Mouse (Mus musculus) forebrain, embryonic 16.5 days (tissue): ENCODE data around the gene Bcl2l15. TPM values are rescaled to one million over a fixed set of nuclear protein-coding genes. Genes with fewer than 3 reads are reported as not detected.
A peak's percentile ranks its signal among the peaks of the same experiment; 100 is the strongest.
"Not testable (repeated sequence)": the region's sequence is repeated elsewhere in the genome, so short reads cannot be mapped to it uniquely, and the experiment has no call there.

Experiments used
- ATAC-seq: fragments of 200-750 bp; cut with Nextera tagmentation; 2 replicates; pipeline ENCODE4 v1.8.0; 2017; ENCODE audit warnings: mild to moderate bottlenecking, moderate library complexity
- H3K27ac ChIP-seq: fragments of 300-500 bp; sonication (generic); 2 replicates; pipeline ENCODE4 v1.5.1; 2014; ENCODE audit warnings: low read length, control low read depth
- H3K27me3 ChIP-seq: fragments of 300-500 bp; sonication (generic); replicated peaks from 2 replicates; pipeline ENCODE4 v1.6.1; 2014; ENCODE audit warnings: low read length; ENCODE audit not compliant: control insufficient read depth, insufficient read depth
- H3K36me3 ChIP-seq: fragments of 300-500 bp; sonication (generic); 2 replicates; pipeline ENCODE4 v1.6.1; 2014; ENCODE audit not compliant: control insufficient read depth, insufficient read depth
- H3K4me1 ChIP-seq: fragments of 300-500 bp; sonication (generic); replicated peaks from 2 replicates; pipeline ENCODE4 v1.6.1; 2014; ENCODE audit warnings: low read length; ENCODE audit not compliant: control insufficient read depth, insufficient read depth
- H3K4me2 ChIP-seq: fragments of 300-500 bp; sonication (generic); 2 replicates; pipeline ENCODE4 v1.6.1; 2014; ENCODE audit warnings: mild to moderate bottlenecking, low read length, control low read depth
- H3K4me3 ChIP-seq: fragments of 300-500 bp; sonication (generic); replicated peaks from 2 replicates; pipeline ENCODE4 v1.5.1; 2014; ENCODE audit warnings: mild to moderate bottlenecking, low read length, control low read depth
- H3K9ac ChIP-seq: fragments of 300-500 bp; sonication (generic); replicated peaks from 2 replicates; pipeline ENCODE4 v1.6.1; 2014; ENCODE audit warnings: low read depth, low read length, control low read depth
- H3K9me3 ChIP-seq: fragments of 300-500 bp; sonication (generic); 2 replicates; pipeline ENCODE4 v1.6.1; 2016; ENCODE audit warnings: low read length; ENCODE audit not compliant: control insufficient read depth
- WGBS: fragments of 180-500 bp; shearing (Covaris S2); extraction: QIAGEN DNeasy Blood & Tissue Kit; methylation state at CpG from one replicate; pipeline ENCODE4 v1.1.7; 2014; 5-methylcytosine and 5-hydroxymethylcytosine counted together
- polyA plus RNA-seq: library from polyadenylated mRNA; unstranded; fragments of >200 nt; fragmentation: Nextera tagmentation; extraction: Ambion mirVana; gene quantifications from 2 replicates; pipeline ENCODE4 v1.2.1, GENCODE M21; 2015

The Bcl2l15 gene
- polyA plus RNA-seq = 0.26 and 0.86 TPM in 2 replicates

DNA sequence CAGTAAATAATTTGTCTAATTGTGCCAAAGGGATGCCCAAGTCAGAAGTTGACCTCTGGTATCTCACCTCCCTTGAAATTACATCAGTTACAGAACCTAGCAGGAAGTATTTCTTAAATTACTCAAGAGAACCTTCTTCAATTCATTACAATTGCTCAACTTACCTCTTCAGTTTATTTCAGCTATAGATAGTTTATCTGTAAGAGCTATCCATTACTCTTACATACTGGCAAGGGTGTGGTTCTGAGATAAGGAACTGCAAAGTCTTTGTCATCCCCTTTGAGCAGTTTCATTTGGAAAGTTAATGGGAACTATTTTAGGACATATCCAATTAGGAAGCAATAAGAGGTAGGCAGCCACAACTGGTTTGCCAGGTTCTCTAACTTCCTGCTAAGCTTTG lies at the start of gene Bcl2l15:
TSS of gene Bcl2l15 (plus strand) at position 176 of the 400 bp plus-strand sequence.
- Histone ChIP-seq H3K27me3 (no peaks in the 10 kb centered on the region), H3K4me1 (no peaks in the 10 kb centered on the region), H3K4me2 (no peak within 1 kb of the TSS), H3K9me3 (no peaks in the 10 kb centered on the region), H3K9ac (no peak within 1 kb of the TSS), H3K27ac (no peak within 1 kb of the TSS), H3K36me3 (no peaks in the 10 kb centered on the region), H3K4me3 (no peak within 1 kb of the TSS)
- no peak for ATAC-seq

DNA sequence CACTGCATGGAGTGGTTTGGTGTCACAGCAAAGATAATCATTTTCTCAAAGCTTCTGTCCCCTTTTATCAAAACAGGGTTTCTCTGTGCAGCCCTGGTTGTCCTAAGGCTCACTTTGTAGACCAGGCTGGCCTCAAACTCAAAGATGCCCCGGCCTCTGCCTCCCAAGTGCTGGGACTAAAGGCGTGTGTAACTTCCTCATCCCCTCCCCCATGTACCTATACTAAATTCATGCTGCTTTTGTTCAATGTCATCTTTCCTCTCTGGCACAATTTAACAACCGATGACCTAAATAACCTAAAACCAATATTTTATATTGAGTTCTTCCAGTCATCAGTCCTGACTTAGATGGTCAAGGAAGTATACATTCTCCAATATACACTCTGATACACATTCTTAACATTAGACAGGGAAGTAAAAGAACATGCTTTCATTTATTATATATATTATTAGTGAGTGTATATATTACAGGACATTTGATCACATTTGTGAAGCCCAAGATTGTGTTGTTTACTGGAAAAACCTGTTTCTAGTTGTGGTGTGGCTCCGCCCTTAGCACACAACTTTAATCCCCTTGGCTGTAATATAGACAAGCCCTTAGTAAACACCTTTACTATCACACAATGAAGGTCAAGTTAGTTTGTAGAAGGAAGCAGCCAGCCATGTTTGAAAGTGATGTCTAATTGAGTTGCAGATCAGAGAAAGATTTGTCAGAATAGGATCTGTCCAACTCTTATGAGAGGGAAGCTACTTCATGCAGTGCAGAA lies 49.4 kb upstream of the Bcl2l15 start:
- no peak overlapping the region for H3K27ac ChIP-seq
- no peak overlapping the region for H3K4me2 ChIP-seq
- ATAC-seq = no peak
- peaks cover 3% of the 10 kb centered on the region for H3K4me1 ChIP-seq
- no peak overlapping the region for H3K9ac ChIP-seq
- no peaks in the 10 kb centered on the region for H3K9me3 ChIP-seq
- H3K36me3 ChIP-seq = no peaks in the 10 kb centered on the region
- no peak overlapping the region for H3K4me3 ChIP-seq
- 87% methylated on average over 4 of the region's 4 CpGs for WGBS
- H3K27me3 ChIP-seq = no peaks in the 10 kb centered on the region

DNA sequence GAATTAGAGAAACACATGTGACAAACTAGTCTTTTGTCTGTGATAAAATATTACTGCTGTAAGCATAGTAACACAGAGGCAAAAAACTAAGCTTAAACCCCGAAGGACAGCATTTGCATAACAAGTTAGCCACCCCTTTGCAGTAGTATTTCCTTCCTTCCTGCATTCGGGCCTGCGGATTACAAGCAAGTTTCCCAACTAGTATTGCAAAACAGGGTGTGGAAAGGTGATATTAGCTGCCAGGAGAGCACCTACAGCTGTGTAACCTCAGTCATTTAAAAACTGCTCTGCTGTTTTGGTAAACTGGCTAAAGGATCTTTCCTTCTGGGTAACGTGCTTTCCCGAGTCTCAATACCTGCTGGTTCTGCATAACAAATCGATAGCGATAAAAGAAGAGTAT lies 45.2 kb upstream of the Bcl2l15 start:
- Histone ChIP-seq H3K4me1 (peaks cover 23% of the 10 kb centered on the region), H3K27me3 (no peaks in the 10 kb centered on the region), H3K27ac (no peak overlapping the region), H3K9me3 (no peaks in the 10 kb centered on the region), H3K4me3 (no peak overlapping the region), H3K9ac (no peak overlapping the region), H3K36me3 (no peaks in the 10 kb centered on the region), H3K4me2 (no peak overlapping the region)
- ATAC-seq = no peak
- 67% methylated on average over 7 of the region's 7 CpGs for WGBS

DNA sequence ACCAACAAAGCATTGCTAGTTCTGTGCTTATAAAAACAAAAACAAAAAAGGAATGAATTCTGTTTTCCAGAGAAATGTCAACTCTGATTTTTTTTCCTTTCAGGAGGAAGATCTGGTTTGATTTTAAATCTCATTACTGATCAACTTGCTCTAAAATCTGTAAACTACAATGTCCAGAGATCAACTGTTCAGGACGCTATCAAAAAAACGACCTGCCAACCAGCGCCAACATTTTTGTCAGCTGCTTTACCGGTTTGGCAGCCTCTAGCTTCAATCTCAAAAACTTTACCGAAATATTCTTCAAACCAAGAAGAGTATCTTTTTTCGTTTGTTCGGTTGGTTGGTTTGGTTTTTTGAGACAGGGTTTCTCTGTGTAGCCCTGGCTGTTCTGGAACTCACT lies 43.3 kb upstream of the Bcl2l15 start:
- Histone ChIP-seq H3K27ac (no peak overlapping the region), H3K4me1 (peaks cover 23% of the 10 kb centered on the region), H3K9me3 (no peaks in the 10 kb centered on the region), H3K4me3 (no peak overlapping the region), H3K36me3 (no peaks in the 10 kb centered on the region), H3K4me2 (peak overlapping the region; percentile 95; the same call in 1 of the 2 replicates), H3K9ac (no peak overlapping the region), H3K27me3 (no peaks in the 10 kb centered on the region; the same call in 1 of the 2 replicates)
- ATAC-seq = no peak
- WGBS = 86% methylated on average over 7 of the region's 7 CpGs

DNA sequence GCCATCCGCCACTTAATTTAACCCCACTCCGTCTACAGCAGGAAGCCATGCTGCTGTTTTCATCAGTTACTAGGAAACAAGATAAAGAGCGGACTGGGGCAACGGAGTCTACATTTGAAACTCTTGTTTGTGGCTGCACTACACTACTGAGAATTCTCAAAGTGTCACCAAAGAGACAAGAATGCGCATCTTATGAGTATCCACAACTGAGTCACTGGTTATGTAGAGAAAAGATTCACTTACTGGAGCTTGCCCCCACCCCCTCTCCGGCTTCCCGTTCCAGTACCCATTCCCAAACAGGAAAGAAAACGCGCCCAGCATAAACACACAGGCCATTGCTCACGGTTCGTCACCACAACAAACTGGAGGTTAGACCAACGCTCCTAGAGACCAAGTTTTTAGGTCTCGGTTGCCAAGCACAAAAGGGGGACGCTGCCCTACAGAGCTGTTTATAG lies 42.5 kb upstream of the Bcl2l15 start:
- no peaks in the 10 kb centered on the region for H3K9me3 ChIP-seq
- no peaks in the 10 kb centered on the region; the same call in 1 of the 2 replicates for H3K27me3 ChIP-seq
- no peak for ATAC-seq
- peak overlapping the region; percentile 83; the same call in 1 of the 2 replicates for H3K27ac ChIP-seq
- H3K4me1 ChIP-seq = peaks cover 23% of the 10 kb centered on the region
- H3K4me2 ChIP-seq = peak overlapping the region; percentile 95
- no peaks in the 10 kb centered on the region for H3K36me3 ChIP-seq
- WGBS = 2% methylated on average over 14 of the region's 14 CpGs
- peak overlapping the region; percentile 91 for H3K9ac ChIP-seq
- H3K4me3 ChIP-seq = peak overlapping the region; percentile 84

DNA sequence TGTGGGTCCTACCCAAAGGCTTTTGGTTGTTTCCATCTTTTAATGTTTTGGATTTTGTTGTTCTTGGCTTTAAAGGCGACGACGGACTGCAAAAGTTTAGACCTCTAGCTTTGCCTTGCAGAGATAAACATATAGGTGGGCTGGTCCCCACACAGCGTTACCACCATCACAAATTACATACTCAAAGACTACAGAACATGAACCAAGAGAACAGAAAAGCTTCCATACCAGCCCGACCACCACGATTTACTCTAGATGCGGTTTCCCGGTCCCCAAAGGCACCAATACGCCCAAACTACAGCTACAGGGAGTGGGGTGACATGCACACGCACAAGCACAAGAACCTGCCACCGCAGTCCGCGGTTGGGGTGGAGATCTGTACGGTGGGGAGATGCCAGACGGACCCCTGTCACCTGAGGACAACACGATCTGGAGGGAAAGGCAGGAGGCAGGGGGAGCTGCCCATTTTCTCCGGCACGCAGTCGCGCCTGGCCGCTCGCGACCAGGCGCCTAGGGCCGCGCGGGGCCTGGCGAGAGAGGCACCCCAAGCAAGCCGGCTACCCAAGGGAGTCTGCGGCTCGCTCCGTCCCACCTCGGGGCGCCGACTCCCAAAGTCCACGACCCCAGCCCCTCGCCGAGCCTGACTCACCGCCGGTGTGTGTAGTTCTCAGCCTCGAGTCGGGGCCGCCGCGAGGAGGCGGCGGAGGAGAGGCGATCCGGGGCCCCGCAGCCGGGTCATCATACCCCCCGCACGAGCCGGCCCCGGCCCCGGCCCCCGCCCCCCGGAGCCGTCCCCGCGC lies 41.9 kb upstream of the Bcl2l15 start:
- Histone ChIP-seq H3K4me3 (peak overlapping the region; percentile 84), H3K9ac (peak overlapping the region; percentile 91), H3K27ac (peak overlapping the region; percentile 83), H3K27me3 (no peaks in the 10 kb centered on the region; the same call in 1 of the 2 replicates), H3K36me3 (no peaks in the 10 kb centered on the region), H3K4me1 (peaks cover 23% of the 10 kb centered on the region), H3K9me3 (no peaks in the 10 kb centered on the region), H3K4me2 (peak overlapping the region; percentile 95)
- WGBS = under 1% methylated on average over 39 of the region's 61 CpGs
- ATAC-seq = peak; percentile 78

DNA sequence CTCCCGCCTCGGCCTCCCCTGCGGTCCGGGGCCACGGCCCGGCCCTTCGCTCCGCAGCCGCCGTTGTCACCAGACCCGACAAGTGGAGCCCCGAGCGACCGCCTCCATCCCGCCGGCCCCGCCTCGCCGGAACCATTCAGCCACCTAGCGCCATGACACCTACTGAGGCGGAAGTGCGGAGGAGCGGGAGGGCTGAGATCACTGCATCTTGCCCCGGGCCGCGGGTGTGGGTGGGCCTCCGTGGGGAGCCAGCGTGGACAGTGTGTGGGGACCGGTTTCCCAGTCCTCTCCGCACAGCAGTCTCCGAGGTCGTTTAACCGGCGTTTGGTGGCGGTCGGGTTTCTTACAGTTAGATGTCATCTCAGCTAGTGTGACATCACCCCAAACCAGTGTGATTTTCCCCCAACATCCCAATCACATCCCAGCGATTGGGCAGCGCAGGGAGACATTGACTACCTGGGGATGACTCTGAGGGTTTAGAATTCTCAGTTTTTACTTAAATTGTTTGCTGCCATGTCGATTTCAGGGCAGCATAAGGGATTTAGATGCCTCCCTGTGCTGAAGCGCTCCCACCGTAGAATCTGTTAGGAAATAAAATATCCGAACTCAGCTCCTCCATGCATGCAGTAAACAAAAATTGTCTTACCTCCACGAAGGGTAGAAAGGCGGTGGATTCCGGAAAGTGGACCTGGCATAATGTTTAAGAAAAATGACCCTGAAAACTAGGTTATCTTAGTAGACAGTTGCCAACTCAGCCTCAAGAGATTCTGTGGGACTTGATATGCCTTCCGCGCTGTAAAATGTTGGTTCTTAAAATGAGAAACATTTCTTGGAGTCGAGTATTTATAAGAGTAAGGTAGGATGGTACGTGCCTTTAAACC lies 40.9 kb upstream of the Bcl2l15 start, which contains the start of gene Hipk1:
TSS of gene Hipk1 (minus strand) at position 334 of the 881 bp plus-strand sequence.
- peak within 1 kb of the TSS; percentile 84 for H3K4me3 ChIP-seq
- H3K4me2 ChIP-seq = peak within 1 kb of the TSS; percentile 95
- H3K27me3 ChIP-seq = no peaks in the 10 kb centered on the region; the same call in 1 of the 2 replicates
- peaks cover 23% of the 10 kb centered on the region for H3K4me1 ChIP-seq
- ATAC-seq = peak; percentile 97
- H3K9me3 ChIP-seq = no peaks in the 10 kb centered on the region
- no peaks in the 10 kb centered on the region for H3K36me3 ChIP-seq
- H3K27ac ChIP-seq = peak within 1 kb of the TSS; percentile 83
- WGBS = 11% methylated on average over 43 of the region's 49 CpGs
- peak within 1 kb of the TSS; percentile 91 for H3K9ac ChIP-seq

DNA sequence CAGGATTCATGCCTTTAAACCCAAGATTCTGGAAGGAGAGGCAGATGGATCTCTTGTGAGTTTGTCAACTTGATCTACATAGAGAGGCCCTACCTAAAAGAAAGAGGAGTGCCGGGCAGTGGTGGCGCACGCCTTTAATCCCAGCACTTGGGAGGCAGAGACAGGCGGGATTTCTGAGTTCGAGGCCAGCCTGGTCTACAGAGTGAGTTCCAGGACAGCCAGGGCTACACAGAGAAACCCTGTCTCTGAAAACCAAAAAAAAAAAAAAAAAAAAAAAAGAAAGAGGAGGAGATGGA lies 40.3 kb upstream of the Bcl2l15 start:
- H3K36me3 ChIP-seq, H3K4me3 ChIP-seq, ATAC-seq, H3K9ac ChIP-seq, H3K27me3 ChIP-seq, H3K9me3 ChIP-seq, H3K27ac ChIP-seq: not testable (repeated sequence)
- 87% methylated on average over 5 of the region's 5 CpGs for WGBS
- H3K4me1 ChIP-seq = peaks cover 23% of the 10 kb centered on the region
- peak overlapping the region; percentile 72 for H3K4me2 ChIP-seq
